Mouse (Mus musculus): Measurements from ENCODE around the gene Ltbr. TPM values are rescaled to one million over a fixed set of nuclear protein-coding genes. Genes with fewer than 3 reads are reported as not detected.
A peak's percentile ranks its signal among the peaks of the same experiment; 100 is the strongest.

Gene Ltbr
- total and polyA plus RNA-seq, 2 experiments = 55.9 to 102 TPM

DNA sequence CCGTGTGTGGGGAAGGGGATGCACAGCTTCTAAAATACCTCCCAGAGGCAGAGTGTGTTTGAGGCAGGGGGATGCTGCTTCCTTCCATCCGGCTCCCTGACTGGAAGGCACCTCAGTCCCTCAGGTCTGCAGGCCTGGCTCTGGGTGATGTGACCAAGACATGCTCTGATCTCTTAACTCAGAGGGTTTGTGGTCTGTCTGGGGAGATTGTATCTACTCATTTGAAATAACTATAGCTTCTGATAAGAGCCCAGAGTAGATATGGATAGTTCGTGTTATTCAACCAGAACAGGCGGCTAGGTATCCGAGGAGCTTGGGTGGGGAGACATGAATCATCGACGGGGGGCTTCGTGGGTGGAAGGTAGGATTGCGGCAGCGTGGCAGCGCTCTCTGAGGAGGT, 39.5 kb upstream of the Ltbr start:
- H3K9ac ChIP-seq (ENCODE audit: low read depth, low read length) = 0 out of 2 replicates have a peak overlapping the region, but pooled peaks have one; percentile 13
- 72% methylated on average over 11 of the region's 11 CpGs for WGBS
- no peak for TF ChIP-seq CTCF (IDR thresholded peaks at IDR 0.05; ENCODE audit: low read depth, low read length)
- no peak for TF ChIP-seq POLR2A (IDR thresholded peaks at IDR 0.05; ENCODE audit: extremely low read depth, insufficient read depth, low read length)
- H3K36me3 ChIP-seq (ENCODE audit: control insufficient read depth, insufficient read depth, low read length) = peaks cover 10% of the 10 kb centered on the region; the same call in 1 of the 2 replicates
- peak overlapping the region; percentile 8; the same call in 1 of the 2 replicates for H3K4me3 ChIP-seq (ENCODE audit: insufficient read depth, low read depth, low read length)
- no peak for DNase-seq (ENCODE audit: extremely low read depth, low read depth, low spot score)
- peak overlapping the region; percentile 73 for H3K27ac ChIP-seq (replicated peaks; ENCODE audit: insufficient read depth, low read depth, low read length)
- H3K79me2 ChIP-seq (ENCODE audit: control insufficient read depth, insufficient read depth, low read length) = peaks cover 53% of the 10 kb centered on the region; the same call in 1 of the 2 replicates
- peaks cover 47% of the 10 kb centered on the region for H3K4me1 ChIP-seq (ENCODE audit: control insufficient read depth, insufficient read depth, low read length)
- H3K27me3 ChIP-seq (ENCODE audit: control insufficient read depth, insufficient read depth, low read length) = no peaks in the 10 kb centered on the region

DNA sequence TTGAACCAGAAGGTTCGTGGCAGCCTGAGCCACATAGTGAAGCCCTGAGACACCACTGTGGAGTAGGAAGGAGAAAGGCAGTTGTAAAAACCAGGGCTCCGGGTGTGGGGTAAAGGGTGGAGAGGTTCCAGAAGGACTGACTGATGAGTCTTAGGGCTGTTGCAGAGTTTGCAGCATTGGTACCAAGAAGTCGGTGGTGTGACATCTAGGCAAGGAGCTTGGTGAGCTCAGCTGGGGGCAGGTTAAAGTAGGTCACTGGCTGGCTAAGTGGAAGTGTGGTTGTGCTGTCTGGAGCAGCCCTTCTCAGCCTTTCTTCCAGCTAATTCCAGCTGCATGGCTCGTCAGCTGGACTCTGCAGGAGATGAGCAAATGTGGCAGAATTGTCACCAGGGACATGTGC, 39.1 kb upstream of the Ltbr start:
- 54% methylated on average over 4 of the region's 4 CpGs for WGBS
- peaks cover 53% of the 10 kb centered on the region; the same call in 1 of the 2 replicates for H3K79me2 ChIP-seq (ENCODE audit: control insufficient read depth, insufficient read depth, low read length)
- no peak overlapping the region for H3K4me3 ChIP-seq (ENCODE audit: insufficient read depth, low read depth, low read length)
- H3K27me3 ChIP-seq (ENCODE audit: control insufficient read depth, insufficient read depth, low read length) = no peaks in the 10 kb centered on the region
- H3K27ac ChIP-seq (replicated peaks; ENCODE audit: insufficient read depth, low read depth, low read length) = peak overlapping the region; percentile 73
- 0 out of 2 replicates have a peak overlapping the region, but pooled peaks have one; percentile 2 for H3K9ac ChIP-seq (ENCODE audit: low read depth, low read length)
- TF ChIP-seq POLR2A (IDR thresholded peaks at IDR 0.05; ENCODE audit: extremely low read depth, insufficient read depth, low read length) (no peak), CTCF (IDR thresholded peaks at IDR 0.05; ENCODE audit: low read depth, low read length) (no peak)
- peaks cover 7% of the 10 kb centered on the region; the same call in 1 of the 2 replicates for H3K36me3 ChIP-seq (ENCODE audit: control insufficient read depth, insufficient read depth, low read length)
- DNase-seq (ENCODE audit: extremely low read depth, low read depth, low spot score) = no peak
- peaks cover 47% of the 10 kb centered on the region for H3K4me1 ChIP-seq (ENCODE audit: control insufficient read depth, insufficient read depth, low read length)

DNA sequence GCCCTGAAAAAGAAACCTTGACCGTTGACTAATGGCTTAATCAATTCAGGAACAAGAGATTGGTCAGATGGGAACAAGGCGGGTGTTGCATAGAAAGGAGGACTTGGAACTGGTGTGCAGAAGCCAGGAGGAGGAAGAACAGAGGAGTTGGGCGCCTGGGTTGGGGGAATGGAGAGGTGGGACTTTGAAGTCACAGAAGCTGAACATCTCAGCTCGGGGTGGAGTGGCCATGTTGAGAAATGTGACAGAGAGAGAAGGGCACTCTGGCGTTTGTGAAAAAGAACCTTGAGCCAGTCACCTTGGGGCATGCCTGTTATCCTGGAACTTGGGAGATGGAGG, 38.3 kb upstream of the Ltbr start:
- H3K9ac ChIP-seq (ENCODE audit: low read depth, low read length) = 0 out of 2 replicates have a peak overlapping the region, but pooled peaks have one; percentile 2
- no peak overlapping the region for H3K4me3 ChIP-seq (ENCODE audit: insufficient read depth, low read depth, low read length)
- no peak for DNase-seq (ENCODE audit: extremely low read depth, low read depth, low spot score)
- no peak for TF ChIP-seq POLR2A (IDR thresholded peaks at IDR 0.05; ENCODE audit: extremely low read depth, insufficient read depth, low read length)
- no peak for TF ChIP-seq CTCF (IDR thresholded peaks at IDR 0.05; ENCODE audit: low read depth, low read length)
- H3K4me1 ChIP-seq (ENCODE audit: control insufficient read depth, insufficient read depth, low read length) = peaks cover 47% of the 10 kb centered on the region
- H3K36me3 ChIP-seq (ENCODE audit: control insufficient read depth, insufficient read depth, low read length) = peaks cover under 1% of the 10 kb centered on the region; the same call in 1 of the 2 replicates
- H3K27ac ChIP-seq (replicated peaks; ENCODE audit: insufficient read depth, low read depth, low read length) = peak overlapping the region; percentile 51
- 18% methylated on average over 5 of the region's 5 CpGs for WGBS
- H3K79me2 ChIP-seq (ENCODE audit: control insufficient read depth, insufficient read depth, low read length) = peaks cover 49% of the 10 kb centered on the region; the same call in 1 of the 2 replicates
- no peaks in the 10 kb centered on the region for H3K27me3 ChIP-seq (ENCODE audit: control insufficient read depth, insufficient read depth, low read length)

DNA sequence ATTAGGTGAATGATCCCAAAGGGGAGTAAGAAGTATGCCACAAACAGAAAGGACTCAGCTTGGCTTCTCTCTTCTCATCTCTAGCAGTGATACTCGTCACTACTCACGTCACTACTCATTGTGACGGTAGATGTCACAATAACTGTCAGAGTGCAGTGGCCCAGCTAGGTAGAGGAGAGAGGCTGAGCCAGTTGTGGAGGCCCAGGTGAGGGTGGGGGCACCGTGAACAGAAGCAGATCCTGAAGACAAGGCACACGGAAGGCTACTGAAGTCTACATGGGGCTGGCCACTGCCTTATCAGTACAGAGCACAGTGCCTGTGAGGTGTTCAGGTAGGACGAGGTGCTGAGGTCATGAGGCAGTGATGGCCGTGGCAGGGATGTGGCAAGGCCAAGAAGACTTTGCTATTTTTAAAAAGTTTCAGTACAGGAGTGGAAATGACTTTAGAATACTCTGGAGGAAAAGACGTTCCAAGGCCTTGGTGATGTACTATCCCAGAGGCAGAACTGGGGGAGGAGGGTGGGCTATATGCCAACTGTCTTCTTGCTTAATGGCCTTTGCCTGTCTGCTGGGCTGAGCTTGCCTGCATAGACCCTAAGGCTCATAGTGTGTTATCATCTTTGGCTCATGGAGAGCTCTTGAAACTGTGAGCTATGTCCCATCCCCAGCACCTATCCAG, 37.8 kb upstream of the Ltbr start:
- H3K4me3 ChIP-seq (ENCODE audit: insufficient read depth, low read depth, low read length) = peak overlapping the region; percentile 71
- H3K79me2 ChIP-seq (ENCODE audit: control insufficient read depth, insufficient read depth, low read length) = peaks cover 49% of the 10 kb centered on the region; the same call in 1 of the 2 replicates
- TF ChIP-seq POLR2A (IDR thresholded peaks at IDR 0.05; ENCODE audit: extremely low read depth, insufficient read depth, low read length) (no peak), CTCF (IDR thresholded peaks at IDR 0.05; ENCODE audit: low read depth, low read length) (no peak)
- no peaks in the 10 kb centered on the region for H3K36me3 ChIP-seq (ENCODE audit: control insufficient read depth, insufficient read depth, low read length)
- peak overlapping the region; percentile 51 for H3K27ac ChIP-seq (replicated peaks; ENCODE audit: insufficient read depth, low read depth, low read length)
- WGBS = 7% methylated on average over 8 of the region's 8 CpGs
- no peaks in the 10 kb centered on the region for H3K27me3 ChIP-seq (ENCODE audit: control insufficient read depth, insufficient read depth, low read length)
- peaks cover 47% of the 10 kb centered on the region for H3K4me1 ChIP-seq (ENCODE audit: control insufficient read depth, insufficient read depth, low read length)
- DNase-seq (ENCODE audit: extremely low read depth, low read depth, low spot score) = peak; percentile 66
- H3K9ac ChIP-seq (ENCODE audit: low read depth, low read length) = peak overlapping the region; percentile 43

DNA sequence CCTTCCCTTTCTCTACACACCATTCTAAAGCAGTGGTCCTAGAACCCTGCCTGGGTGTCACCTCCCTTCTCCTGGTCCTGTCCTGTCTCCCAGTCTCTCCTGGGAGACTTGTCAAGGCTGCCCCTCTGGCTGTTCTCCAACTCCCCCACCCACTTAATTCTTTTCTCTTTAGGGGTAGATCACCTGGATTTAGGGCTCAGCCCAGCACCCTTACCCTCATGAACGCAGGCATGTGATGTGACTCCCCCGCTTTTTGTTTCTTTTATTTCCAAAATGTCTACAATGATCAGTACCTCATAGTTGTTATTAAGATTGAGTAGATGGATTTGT, 37.3 kb upstream of the Ltbr start:
- TF ChIP-seq POLR2A (IDR thresholded peaks at IDR 0.05; ENCODE audit: extremely low read depth, insufficient read depth, low read length) (no peak), CTCF (IDR thresholded peaks at IDR 0.05; ENCODE audit: low read depth, low read length) (no peak)
- WGBS = 46% methylated on average over 2 of the region's 2 CpGs
- Histone ChIP-seq H3K9ac (ENCODE audit: low read depth, low read length) (peak overlapping the region; percentile 30; the same call in 1 of the 2 replicates), H3K4me3 (ENCODE audit: insufficient read depth, low read depth, low read length) (peak overlapping the region; percentile 71), H3K36me3 (ENCODE audit: control insufficient read depth, insufficient read depth, low read length) (no peaks in the 10 kb centered on the region), H3K4me1 (ENCODE audit: control insufficient read depth, insufficient read depth, low read length) (peaks cover 47% of the 10 kb centered on the region), H3K79me2 (ENCODE audit: control insufficient read depth, insufficient read depth, low read length) (peaks cover 48% of the 10 kb centered on the region; the same call in 1 of the 2 replicates), H3K27me3 (ENCODE audit: control insufficient read depth, insufficient read depth, low read length) (no peaks in the 10 kb centered on the region), H3K27ac (replicated peaks; ENCODE audit: insufficient read depth, low read depth, low read length) (peak overlapping the region; percentile 65)
- DNase-seq (ENCODE audit: extremely low read depth, low read depth, low spot score) = no peak
